Mouse (Mus musculus) embryonic facial prominence, embryonic 10.5 days (tissue): ENCODE results near the gene Gm10229. TPM values are rescaled to one million over a fixed set of nuclear protein-coding genes. Genes with fewer than 3 reads are reported as not detected.
"Not testable (repeated sequence)": the region's sequence is repeated elsewhere in the genome, so short reads cannot be mapped to it uniquely, and the experiment has no call there.

Source experiments
- DNase-seq: peaks from one replicate; pipeline ENCODE4 v3.0.0-alpha.2; 2017; ENCODE audit warnings: low spot score
- H3K27ac ChIP-seq: fragments of 300-500 bp; sonication (generic); replicated peaks from 2 replicates; pipeline ENCODE4 v1.5.1; 2016; ENCODE audit warnings: mild to moderate bottlenecking
- H3K27me3 ChIP-seq: fragments of 300-500 bp; sonication (generic); replicated peaks from 2 replicates; pipeline ENCODE4 v1.6.1; 2016; ENCODE audit warnings: low read depth, mild to moderate bottlenecking; ENCODE audit not compliant: poor library complexity, severe bottlenecking
- H3K36me3 ChIP-seq: fragments of 300-500 bp; sonication (generic); replicated peaks from 2 replicates; pipeline ENCODE4 v1.6.1; 2016; ENCODE audit warnings: mild to moderate bottlenecking, moderate library complexity
- H3K4me1 ChIP-seq: fragments of 300-500 bp; sonication (generic); 2 replicates; pipeline ENCODE4 v1.6.1; 2016
- H3K4me3 ChIP-seq: fragments of 300-500 bp; sonication (generic); 2 replicates; pipeline ENCODE4 v1.5.1; 2016; ENCODE audit warnings: mild to moderate bottlenecking, moderate library complexity
- H3K9me3 ChIP-seq: fragments of 300-500 bp; sonication (generic); 2 replicates; pipeline ENCODE4 v1.6.1; 2016; ENCODE audit warnings: mild to moderate bottlenecking
- WGBS: fragments of 180-500 bp; shearing (Covaris S2); methylation state at CpG from one replicate; pipeline ENCODE4 v1.1.7; 2016; 5-methylcytosine and 5-hydroxymethylcytosine counted together
- polyA plus RNA-seq: library from polyadenylated mRNA; unstranded; fragments of >200 nt; fragmentation: Nextera tagmentation; extraction: Ambion mirVana; gene quantifications from 2 replicates; pipeline ENCODE4 v1.2.1, GENCODE M21; 2016

Gm10229 gene
- not detected in 2 replicates for polyA plus RNA-seq

DNA sequence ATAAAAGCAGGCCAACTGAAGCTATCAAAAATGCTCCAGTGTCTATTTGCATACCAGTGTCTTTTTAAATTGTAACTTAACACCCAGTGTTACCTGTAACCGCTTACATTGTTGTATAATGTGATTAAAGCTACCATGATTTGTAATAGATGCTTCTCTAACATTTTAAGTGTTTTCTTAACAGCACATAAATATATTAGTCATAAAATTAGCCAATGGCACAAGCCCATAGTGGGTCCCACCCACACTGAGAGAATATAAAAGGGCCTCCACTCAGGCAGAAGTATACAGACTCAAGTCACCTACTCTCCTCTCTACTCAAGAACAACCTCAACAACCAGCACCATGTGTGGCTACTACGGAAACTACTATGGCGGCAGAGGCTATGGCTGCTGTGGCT lies at the start of gene Gm10229:
Gene Gm10229 (plus strand): TSS at position 301 of the 400 bp plus-strand sequence.
- WGBS: 94% methylated on average over 3 of the region's 3 CpGs
- H3K4me3 ChIP-seq, H3K4me1 ChIP-seq, H3K9me3 ChIP-seq, H3K36me3 ChIP-seq, H3K27ac ChIP-seq, DNase-seq, H3K27me3 ChIP-seq: not testable (repeated sequence)

DNA sequence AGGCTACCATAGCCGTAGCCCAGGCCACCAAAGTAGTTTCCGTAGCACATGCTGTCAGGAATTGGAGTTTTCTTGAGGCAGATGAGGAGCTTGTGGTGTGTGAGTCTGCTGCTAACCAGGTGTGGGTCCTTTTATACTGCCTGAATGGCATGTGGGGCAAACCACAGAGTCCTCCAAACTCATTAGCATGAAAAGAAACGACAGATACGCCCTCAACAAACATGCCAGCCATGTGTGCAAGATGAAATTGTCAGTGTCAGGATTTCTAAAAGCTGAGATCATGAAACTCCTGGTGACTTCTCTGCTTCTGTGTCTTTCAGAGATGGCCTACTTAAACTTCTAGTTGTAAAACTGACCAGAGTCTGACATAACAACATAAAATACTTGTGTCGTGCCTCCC lies 4.4 kb upstream of the Gm10229 start, which contains the start of gene Krtap22-2:
Gene Krtap22-2 (minus strand): TSS at position 101 of the 400 bp plus-strand sequence.
- Histone ChIP-seq H3K4me1 (no peaks in the 10 kb centered on the region), H3K4me3 (no peak within 1 kb of the TSS), H3K9me3 (no peaks in the 10 kb centered on the region), H3K36me3 (no peaks in the 10 kb centered on the region), H3K27ac (no peak within 1 kb of the TSS), H3K27me3 (no peaks in the 10 kb centered on the region)
- no peak for DNase-seq
- WGBS: 86% methylated on average over 5 of the region's 5 CpGs

DNA sequence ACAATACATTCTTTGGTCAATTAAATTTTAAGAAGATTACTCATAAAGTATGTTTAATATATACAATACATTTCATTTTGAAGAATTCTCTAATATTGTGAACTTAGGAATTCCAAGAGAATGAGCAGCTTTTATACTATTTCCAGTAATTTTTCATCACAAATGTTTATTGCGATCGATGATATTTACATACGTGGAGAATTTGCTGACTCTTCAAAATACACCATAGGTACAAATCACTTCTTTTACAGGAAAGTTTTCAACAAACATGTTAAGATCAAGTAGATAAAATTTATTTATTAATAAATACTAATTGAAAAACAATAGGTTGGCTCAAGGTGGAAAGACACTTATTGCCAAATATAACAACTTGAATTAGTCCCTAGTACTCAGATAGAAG lies 1.1 kb upstream of the Gm10229 start:
- no peaks in the 10 kb centered on the region for H3K4me1 ChIP-seq
- WGBS: 96% methylated on average over 3 of the region's 3 CpGs
- no peak for DNase-seq
- H3K36me3 ChIP-seq: no peaks in the 10 kb centered on the region
- no peaks in the 10 kb centered on the region for H3K9me3 ChIP-seq
- no peaks in the 10 kb centered on the region for H3K27me3 ChIP-seq
- no peak overlapping the region for H3K4me3 ChIP-seq
- no peak overlapping the region for H3K27ac ChIP-seq

DNA sequence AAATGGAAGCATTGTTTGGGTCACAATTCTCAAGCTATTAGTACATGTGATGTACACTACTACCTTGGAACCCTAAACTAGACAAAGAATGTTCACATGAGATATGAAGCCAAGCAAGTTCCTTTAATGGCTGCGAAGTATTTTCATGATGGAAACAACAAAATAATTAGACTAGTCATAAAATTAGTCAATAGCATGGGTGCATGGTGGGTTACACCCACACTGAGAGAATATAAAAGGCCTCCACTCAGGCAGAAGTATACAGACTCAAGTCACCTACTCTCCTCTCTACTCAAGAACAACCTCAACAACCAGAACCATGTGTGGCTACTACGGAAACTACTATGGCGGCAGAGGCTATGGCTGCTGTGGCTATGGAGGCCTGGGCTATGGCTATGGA lies 16.3 kb downstream of the Gm10229 start, which contains the start of gene Krtap6-1:
Gene Krtap6-1 (plus strand): TSS at position 301 of the 400 bp plus-strand sequence.
- H3K9me3 ChIP-seq, H3K27me3 ChIP-seq, H3K27ac ChIP-seq, DNase-seq, H3K36me3 ChIP-seq, H3K4me1 ChIP-seq, H3K4me3 ChIP-seq: not testable (repeated sequence)
- 92% methylated on average over 3 of the region's 3 CpGs for WGBS

DNA sequence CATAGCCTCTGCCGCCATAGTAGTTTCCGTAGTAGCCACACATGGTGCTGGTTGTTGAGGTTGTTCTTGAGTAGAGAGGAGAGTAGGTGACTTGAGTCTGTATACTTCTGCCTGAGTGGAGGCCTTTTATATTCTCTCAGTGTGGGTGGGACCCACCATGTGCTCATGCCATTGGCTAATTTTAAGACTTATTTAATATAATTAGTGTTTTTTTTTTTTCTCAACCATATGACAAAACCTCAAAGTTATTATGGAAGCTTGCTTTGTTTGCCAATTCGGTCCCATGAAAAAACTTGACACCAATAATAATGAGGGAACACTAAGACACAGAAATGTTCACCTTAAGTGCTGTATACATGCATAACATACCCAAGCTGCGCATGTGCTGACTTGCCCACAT lies 26.3 kb downstream of the Gm10229 start, which contains the start of gene Gm10228:
Gene Gm10228 (minus strand): TSS at position 101 of the 400 bp plus-strand sequence.
- WGBS: 87% methylated on average over 2 of the region's 4 CpGs
- H3K27me3 ChIP-seq, H3K9me3 ChIP-seq, H3K4me3 ChIP-seq, H3K4me1 ChIP-seq, H3K27ac ChIP-seq, H3K36me3 ChIP-seq, DNase-seq: not testable (repeated sequence)

DNA sequence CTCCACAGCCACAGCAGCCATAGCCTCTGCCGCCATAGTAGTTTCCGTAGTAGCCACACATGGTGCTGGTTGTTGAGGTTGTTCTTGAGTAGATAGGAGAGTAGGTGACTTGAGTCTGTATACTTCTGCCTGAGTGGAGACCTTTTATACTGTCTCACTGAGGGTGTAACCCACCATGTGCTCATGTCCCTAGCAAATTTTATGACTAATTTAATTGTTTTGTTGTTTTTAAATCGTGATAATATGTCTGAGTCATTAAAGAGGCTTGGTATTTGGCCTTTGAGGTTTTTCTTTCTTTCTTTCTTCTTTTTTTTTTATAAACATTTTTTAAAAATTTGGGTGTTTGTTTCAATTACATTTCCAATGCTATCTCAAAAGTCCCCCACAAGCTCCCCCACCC lies 32.7 kb downstream of the Gm10229 start, which contains the start of gene Krtap6-5:
Gene Krtap6-5 (minus strand): TSS at position 101 of the 400 bp plus-strand sequence.
- no peaks in the 10 kb centered on the region for H3K9me3 ChIP-seq

DNA sequence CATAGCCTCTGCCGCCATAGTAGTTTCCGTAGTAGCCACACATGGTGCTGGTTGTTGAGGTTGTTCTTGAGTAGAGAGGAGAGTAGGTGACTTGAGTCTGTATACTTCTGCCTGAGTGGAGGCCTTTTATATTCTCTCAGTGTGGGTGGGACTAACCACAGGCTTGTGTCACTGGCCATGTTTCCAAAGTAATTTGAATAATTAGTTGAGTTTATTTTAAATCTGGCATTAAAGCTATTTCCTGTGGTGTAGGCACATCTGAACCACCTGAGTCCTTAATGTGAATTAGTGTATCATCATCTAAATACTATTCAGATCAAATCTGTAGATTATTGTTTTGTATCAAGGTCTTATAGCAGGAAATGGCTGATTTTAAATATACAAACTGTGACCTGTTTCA lies 48.8 kb downstream of the Gm10229 start, which contains the start of gene 1110025L11Rik:
Gene 1110025L11Rik (minus strand): TSS at position 101 of the 400 bp plus-strand sequence.
- no CpG with 5 or more reads among the region's 2 CpGs for WGBS
- not testable (repeated sequence) for H3K4me1 ChIP-seq

More for the DNA sequence above, 32.7 kb downstream of the Gm10229 start, which contains the start of gene Krtap6-5:
- Histone ChIP-seq H3K36me3 (no peaks in the 10 kb centered on the region), H3K27ac (no peak within 1 kb of the TSS), H3K4me3 (no peak within 1 kb of the TSS), H3K4me1 (no peaks in the 10 kb centered on the region), H3K27me3 (no peaks in the 10 kb centered on the region)
- DNase-seq: no peak
- WGBS: 88% methylated on average over 3 of the region's 3 CpGs

More for the DNA sequence above, 48.8 kb downstream of the Gm10229 start, which contains the start of gene 1110025L11Rik:
- H3K36me3 ChIP-seq, H3K27me3 ChIP-seq, H3K27ac ChIP-seq, H3K9me3 ChIP-seq, DNase-seq, H3K4me3 ChIP-seq: not testable (repeated sequence)

Other genes starting within 250 kb of the Gm10229 start
- gene 2310057N15Rik, start 241.1 kb upstream of the Gm10229 start, polyA plus RNA-seq: not detected in 2 replicates
- not detected in 2 replicates for gene Gm5965, start 237.4 kb upstream of the Gm10229 start, polyA plus RNA-seq
- not detected in 2 replicates for gene Gm20741, start 203.1 kb upstream of the Gm10229 start, polyA plus RNA-seq
- gene Krtap15, start 195.1 kb upstream of the Gm10229 start, polyA plus RNA-seq: not detected in 2 replicates
- gene Krtap14, start 189.1 kb upstream of the Gm10229 start, polyA plus RNA-seq: not detected in 2 replicates
- not detected in 2 replicates for gene Krtap19-1, start 145.9 kb upstream of the Gm10229 start, polyA plus RNA-seq
- not detected in 2 replicates for gene Krtap19-2, start 141.0 kb upstream of the Gm10229 start, polyA plus RNA-seq
- not detected in 2 replicates for gene Krtap19-3, start 137.2 kb upstream of the Gm10229 start, polyA plus RNA-seq
- gene Krtap19-4, start 130.2 kb upstream of the Gm10229 start, polyA plus RNA-seq: not detected in 2 replicates
- gene Krtap19-5, start 118.8 kb upstream of the Gm10229 start, polyA plus RNA-seq: not detected in 2 replicates
- not detected in 2 replicates for gene Krtap19-9b, start 83.0 kb upstream of the Gm10229 start, polyA plus RNA-seq
- gene Krtap16-3, start 52.4 kb upstream of the Gm10229 start, polyA plus RNA-seq: not detected in 2 replicates
- not detected in 2 replicates for gene Krtap22-2, start 4.5 kb upstream of the Gm10229 start, polyA plus RNA-seq
- gene Krtap6-1, start 16.4 kb downstream of the Gm10229 start, polyA plus RNA-seq: not detected in 2 replicates
- not detected in 2 replicates for gene Gm10228, start 26.2 kb downstream of the Gm10229 start, polyA plus RNA-seq
- gene Krtap6-5, start 32.6 kb downstream of the Gm10229 start, polyA plus RNA-seq: not detected in 2 replicates
- gene 1110025L11Rik, start 48.7 kb downstream of the Gm10229 start, polyA plus RNA-seq: not detected in 2 replicates
- gene Krtap6-3, start 68.7 kb downstream of the Gm10229 start, polyA plus RNA-seq: not detected in 2 replicates
- not detected in 2 replicates for gene Gm6358, start 125.6 kb downstream of the Gm10229 start, polyA plus RNA-seq
- not detected in 2 replicates for gene Gm10061, start 135.8 kb downstream of the Gm10229 start, polyA plus RNA-seq
- not detected in 2 replicates for gene Gm9789, start 142.7 kb downstream of the Gm10229 start, polyA plus RNA-seq
- not detected in 2 replicates for gene Gm7735, start 154.2 kb downstream of the Gm10229 start, polyA plus RNA-seq
- gene 1110057P08Rik, start 159.5 kb downstream of the Gm10229 start, polyA plus RNA-seq: not detected in 2 replicates
- not detected in 2 replicates for gene Krtap20-2, start 190.6 kb downstream of the Gm10229 start, polyA plus RNA-seq